Mouse (Mus musculus) heart, postnatal 25 days (tissue): Measurements from ENCODE around the gene Icmt. TPM values are rescaled to one million over a fixed set of nuclear protein-coding genes. Genes with fewer than 3 reads are reported as not detected.
A peak's percentile ranks its signal among the peaks of the same experiment; 100 is the strongest.

Experiments used
- DNase-seq: peaks from one replicate; pipeline ENCODE4 v3.0.0; 2022; ENCODE audit warnings: low spot score
- intact Hi-C: fragments of 180-260 bp; cut with DNase I; formaldehyde crosslinking; loops from one replicate; pipeline ENCODE4 v1.15.1; 2025
- total RNA-seq, 2 experiments: library from RNA; stranded (reverse); gene quantifications; 2 replicates each; pipeline ENCODE4 v1.2.3; 2021

Icmt gene
- total RNA-seq, 2 experiments from 2014 or later, result 25.2 to 26.7 TPM

DNA sequence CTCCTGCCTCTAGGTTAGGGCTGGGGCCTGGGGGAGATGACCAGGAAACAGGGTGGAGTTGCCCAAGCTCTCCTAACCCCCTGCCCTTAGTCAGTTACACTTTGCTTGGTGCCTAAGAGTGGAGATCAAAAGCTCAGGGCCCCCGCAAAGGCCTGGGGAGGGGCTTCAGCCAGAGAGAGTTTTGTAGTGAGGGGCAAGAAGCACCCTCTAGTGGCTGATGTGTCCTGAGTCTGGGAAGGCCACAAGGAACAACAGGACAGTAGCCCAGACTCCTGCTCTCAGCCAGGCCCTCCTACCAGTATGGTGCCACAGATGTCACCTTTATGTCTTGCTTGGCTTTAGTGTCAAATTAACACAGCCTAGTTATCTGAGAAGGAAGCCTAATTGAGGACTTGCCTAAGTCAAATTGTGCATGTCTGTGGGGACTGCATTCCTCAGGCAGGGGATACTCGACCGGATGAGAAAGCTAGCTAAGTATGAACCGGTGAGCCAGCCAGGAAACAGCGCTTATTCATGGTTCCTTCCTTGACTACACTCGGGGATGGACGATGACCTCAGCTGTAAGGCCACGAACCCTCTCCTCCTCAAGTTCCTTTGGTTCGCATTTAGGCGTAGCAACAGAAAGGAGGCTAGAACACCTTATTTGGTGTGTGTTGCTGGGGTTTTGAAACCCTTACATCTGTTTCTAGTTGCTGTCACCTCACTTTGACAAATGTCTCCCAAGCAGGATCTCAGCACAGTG, 2.7 kb upstream of the Icmt start:
- intact Hi-C loops, result no loop called here
- DNase-seq, result no peak

GRCm38 (mm10) chr4:152295916-152296315, 1.1 kb upstream of the Icmt start:
- no peak for DNase-seq
- intact Hi-C loops, result loop anchor here (2.0 kb wide), 1 partner anchor 29 kb away; the partner anchor contains the start of gene Rpl22

GRCm38 (mm10) chr4:152296371-152296770, 656 bp upstream of the Icmt start:
- intact Hi-C loops, result loop anchor here (2.0 kb wide), 1 partner anchor 28 kb away; the partner anchor contains the start of gene Rpl22
- DNase-seq, result no peak

DNA sequence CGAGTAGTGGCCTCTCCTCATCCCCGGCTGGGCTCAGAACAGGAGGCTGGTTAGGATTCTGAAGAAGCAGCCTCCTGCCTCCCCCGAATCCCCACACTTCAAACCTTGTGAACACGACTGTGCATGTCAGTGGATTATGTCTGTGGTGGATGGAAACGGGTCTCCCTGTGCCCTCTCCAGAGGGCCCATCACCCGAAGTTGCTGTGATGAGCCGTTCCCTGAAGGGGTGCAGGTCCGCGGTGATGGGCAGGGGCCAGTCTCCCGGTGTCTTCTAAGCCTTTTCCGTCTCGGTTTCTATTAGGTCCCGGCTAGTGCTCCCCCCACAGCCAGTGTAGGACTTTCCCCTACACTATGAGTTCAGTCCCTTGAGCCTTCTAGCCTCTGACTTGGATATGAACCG, 1.8 kb downstream of the Icmt start:
- no peak for DNase-seq
- intact Hi-C loops, result no loop called here

- no peak for DNase-seq
- intact Hi-C loops, result no loop called here
Observed at GRCm38 (mm10) chr4:152300375-152300774, 3.3 kb downstream of the Icmt start.

GRCm38 (mm10) chr4:152302012-152302411, 5.0 kb downstream of the Icmt start:
- intact Hi-C loops, result no loop called here
- DNase-seq, result no peak

DNA sequence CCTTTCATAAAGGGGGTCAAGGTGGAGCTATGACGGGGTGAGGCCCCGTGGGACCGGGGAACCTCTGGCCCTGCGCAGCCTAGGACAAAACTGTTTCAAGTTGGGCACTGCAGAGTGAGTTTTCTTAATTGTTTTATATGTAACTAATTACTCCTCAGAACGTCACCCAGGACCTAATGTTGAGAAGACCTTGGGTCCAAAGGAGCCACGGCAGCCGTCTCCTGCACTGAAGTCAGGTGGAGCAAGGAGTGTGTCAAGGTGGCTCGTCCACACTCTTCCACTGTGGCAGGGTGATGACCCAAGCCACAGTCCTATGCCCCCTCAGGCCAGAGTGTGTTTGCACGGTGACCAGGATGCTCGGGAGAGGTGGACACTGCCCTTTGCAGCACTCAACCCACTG, 6.1 kb downstream of the Icmt start:
- intact Hi-C loops, result no loop called here
- no peak for DNase-seq

DNA sequence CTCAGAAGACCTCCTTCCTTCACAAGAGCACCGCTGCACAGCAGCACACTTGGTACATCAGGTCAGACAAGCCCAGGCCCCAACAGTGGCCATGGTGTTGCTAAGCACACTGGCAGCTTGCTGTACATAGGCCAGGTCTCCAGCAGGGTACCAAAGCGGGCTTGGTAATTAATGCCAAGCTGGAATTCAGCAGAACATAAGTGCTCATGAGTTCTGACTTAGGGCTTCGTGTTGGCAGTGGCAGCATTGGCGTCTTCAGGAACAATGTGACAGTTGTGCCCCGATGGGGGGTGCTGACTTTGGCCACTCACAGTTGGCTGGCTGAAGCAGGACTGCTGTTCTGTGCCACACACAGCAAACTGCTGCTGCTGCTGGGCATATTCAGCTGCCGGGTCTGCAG, 7.7 kb downstream of the Icmt start:
- intact Hi-C loops, result no loop called here
- no peak for DNase-seq

- DNase-seq, result no peak
- intact Hi-C loops, result no loop called here
Observed at GRCm38 (mm10) chr4:152305991-152306390, 9.0 kb downstream of the Icmt start.

- intact Hi-C loops, result no loop called here
Observed at GRCm38 (mm10) chr4:152307542-152307941, 10.5 kb downstream of the Icmt start.

DNA sequence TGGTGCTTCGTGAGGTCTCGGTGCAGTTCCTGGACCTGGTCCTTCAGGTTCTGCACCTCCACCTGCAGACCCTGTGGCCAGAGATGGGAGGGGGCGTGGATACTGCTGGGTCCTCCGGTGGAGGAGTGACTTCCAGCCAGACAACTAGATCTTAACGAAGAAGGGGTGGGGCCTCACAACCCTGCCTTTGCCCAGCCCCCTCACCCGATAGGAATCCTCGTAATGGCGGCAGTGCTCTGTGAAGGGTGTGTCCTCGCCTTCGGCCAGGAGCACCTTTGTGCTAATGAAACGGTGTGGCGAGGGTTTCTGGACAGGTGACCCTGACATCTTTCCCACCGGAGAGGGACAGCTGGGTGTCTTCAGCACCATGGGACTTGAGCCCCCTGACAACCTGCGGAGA, 15.2 kb downstream of the Icmt start:
- intact Hi-C loops, result no loop called here
- no peak for DNase-seq

More at GRCm38 (mm10) chr4:152307542-152307941, 10.5 kb downstream of the Icmt start:
- no peak for DNase-seq

DNA sequence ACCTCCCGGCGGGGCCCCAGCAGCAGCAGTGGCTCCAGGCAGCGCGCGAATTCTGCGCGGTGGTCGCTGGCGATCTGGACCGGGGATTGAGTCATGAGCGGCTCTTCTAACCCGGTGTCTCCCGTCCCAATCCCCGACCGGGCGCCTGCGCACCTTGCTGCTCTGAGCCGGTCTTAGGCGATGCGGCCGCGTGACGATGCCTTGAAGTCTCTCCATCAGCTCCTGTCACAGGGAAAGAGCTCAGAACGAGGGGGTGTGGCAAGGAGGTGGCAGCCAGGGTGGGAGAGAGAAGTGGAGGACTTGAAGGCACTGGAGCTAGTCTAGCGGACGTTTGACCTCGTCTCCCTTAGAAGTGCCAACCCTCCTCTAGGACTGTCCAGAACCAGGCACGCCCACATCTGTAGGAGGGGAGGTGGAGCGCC, 16.2 kb downstream of the Icmt start:
- no peak for DNase-seq
- intact Hi-C loops, result no loop called here

GRCm38 (mm10) chr4:152313934-152314333, 16.9 kb downstream of the Icmt start:
- DNase-seq, result no peak

GRCm38 (mm10) chr4:152315498-152316213, 18.6 kb downstream of the Icmt start:
- DNase-seq, result no peak
- intact Hi-C loops, result no loop called here

More at GRCm38 (mm10) chr4:152313934-152314333, 16.9 kb downstream of the Icmt start:
- intact Hi-C loops, result no loop called here

DNA sequence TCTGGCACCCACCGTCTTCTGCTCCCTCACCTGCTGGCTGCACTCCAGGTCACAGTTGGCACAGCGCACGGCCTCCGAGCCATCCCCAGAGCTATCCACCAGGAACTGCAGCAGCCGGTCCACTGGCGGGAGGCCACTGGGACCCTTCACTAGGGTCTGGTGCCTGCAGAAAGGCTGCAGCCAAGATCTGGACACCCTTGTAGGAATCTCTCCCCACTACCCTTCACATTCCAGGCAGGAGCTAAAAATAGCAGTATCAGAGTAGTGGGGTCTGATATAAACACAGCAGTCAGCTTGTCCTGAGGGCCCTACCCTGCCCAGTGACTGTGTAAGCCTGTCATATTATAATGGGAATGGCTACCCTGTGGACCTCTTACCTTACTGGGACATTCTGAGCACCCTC, 20.6 kb downstream of the Icmt start:
- DNase-seq, result no peak
- intact Hi-C loops, result no loop called here

DNA sequence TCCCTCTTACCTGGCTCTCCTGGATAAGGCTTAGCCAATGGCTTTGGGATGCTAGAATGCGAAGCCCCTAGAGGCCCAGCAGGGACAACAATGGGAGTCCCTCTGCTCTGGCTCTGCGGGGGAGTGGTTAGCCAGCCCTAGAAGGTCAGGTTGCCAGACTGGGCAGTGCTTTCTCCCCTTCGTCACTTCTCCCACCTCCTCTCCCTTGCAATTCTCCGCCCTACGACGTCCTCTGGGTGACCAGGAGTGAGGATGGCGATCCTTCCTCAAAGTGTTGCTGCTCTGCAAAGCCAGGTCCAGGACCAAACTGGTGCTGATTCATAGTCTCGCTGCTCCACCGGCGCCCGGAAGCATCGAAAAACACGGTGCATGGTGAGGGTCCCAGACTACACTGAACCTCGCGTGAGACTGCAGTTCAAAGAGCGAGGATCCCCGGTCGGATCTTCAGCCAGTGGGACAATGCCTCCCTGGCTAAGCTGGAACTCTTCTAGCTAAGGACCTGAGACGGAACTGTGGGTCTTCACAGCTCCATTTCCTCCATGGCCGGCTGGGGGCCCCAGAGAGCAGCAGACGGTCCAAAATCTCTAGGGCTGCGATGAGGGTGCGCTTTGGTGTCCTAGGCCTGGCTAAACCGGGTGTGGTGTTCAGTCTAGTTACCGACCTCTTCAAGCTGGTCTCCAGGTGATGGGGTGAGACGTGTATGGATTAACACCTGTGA, 21.6 kb downstream of the Icmt start, which contains the start of gene Rnf207:
Gene Rnf207 (minus strand): TSS at position 477 of the 718 bp plus-strand sequence.
- intact Hi-C loops, result no loop called here

DNA sequence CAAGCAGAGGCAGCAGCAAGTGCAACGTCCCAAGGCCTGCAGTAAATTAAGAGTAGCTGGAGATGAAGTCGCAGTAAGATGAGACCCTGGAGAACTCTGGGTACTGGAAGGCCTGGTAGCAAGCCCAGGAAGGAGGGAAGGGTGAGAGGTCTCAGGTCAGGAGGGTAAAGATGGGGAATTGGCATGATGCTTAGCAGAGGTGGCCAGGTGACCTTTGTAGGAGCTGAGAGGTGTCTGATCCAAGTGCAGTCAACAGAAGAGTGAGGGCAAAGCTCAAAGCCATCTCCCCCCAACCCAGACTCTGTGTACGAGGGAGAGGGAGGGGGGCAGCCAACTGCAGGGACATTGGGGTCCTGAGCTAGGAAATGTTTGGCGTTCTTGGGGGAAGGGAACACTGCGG, 24.4 kb downstream of the Icmt start:
- DNase-seq, result no peak
- intact Hi-C loops, result no loop called here

More for the DNA sequence above, 21.6 kb downstream of the Icmt start, which contains the start of gene Rnf207:
- peak; percentile 50 for DNase-seq

DNA sequence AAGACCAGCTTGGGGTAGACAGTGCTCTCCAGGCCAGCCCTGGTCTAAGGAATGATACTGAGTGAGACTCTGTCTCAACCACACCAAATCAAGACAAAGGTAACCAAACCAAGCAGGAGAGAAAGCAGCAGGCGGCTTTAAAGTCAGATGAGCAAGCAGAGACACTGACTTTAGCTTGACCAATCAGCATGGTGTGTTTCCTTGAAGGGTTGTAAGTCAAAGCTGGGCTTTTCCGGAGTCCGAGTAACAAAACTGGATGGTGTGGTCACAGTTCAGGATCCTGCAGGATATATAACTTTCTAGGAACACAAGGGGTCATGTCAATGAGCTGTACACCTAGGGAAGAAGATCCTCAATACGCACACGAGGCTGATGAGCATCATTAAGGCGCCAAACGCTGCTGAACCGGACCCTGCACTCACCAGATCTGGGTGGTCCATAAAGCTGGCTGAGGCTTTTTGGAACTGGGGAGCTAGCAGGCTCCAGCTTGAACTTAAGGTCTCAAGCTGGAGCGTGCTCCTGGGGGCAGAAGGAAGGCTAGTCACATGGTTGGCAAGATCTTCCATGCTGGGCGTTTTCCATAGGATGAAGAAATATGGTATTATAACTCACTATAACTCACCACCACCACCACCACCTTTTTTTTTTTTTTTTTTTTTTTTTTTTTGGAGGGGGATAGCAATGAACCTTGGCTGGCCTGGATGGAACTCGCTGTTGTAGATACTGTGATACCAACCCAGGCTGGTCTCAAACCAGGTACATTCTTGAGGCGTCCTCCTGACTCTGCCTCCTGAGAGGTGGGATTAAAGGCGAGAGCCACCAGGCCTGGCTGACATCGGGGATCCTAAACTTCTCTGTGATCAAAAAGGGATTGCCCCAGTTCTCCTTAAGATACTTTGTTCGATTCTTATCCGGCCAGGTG, 27.9 kb downstream of the Icmt start:
- DNase-seq, result no peak
- intact Hi-C loops, result loop anchor here (2.0 kb wide), 1 partner anchor 28 kb away; the partner anchor contains the start of gene Icmt
